Mouse (Mus musculus) hindbrain, embryonic 12.5 days (tissue): ENCODE measurements around the gene Megf11. TPM values are rescaled to one million over a fixed set of nuclear protein-coding genes. Genes with fewer than 3 reads are reported as not detected.
"Not testable (repeated sequence)": the region's sequence is repeated elsewhere in the genome, so short reads cannot be mapped to it uniquely, and the experiment has no call there.

Experiments used
- ATAC-seq: fragments of 200-750 bp; cut with Nextera tagmentation; 2 replicates; pipeline ENCODE4 v1.8.0; 2017; ENCODE audit warnings: moderate TSS enrichment; ENCODE audit not compliant: low FRiP score
- H3K27ac ChIP-seq: fragments of 300-500 bp; sonication (generic); 2 replicates; pipeline ENCODE4 v1.5.1; 2016; ENCODE audit warnings: mild to moderate bottlenecking
- H3K27me3 ChIP-seq: fragments of 300-500 bp; sonication (generic); 2 replicates; pipeline ENCODE4 v1.6.1; 2016; ENCODE audit warnings: mild to moderate bottlenecking
- H3K36me3 ChIP-seq: fragments of 300-500 bp; sonication (generic); 2 replicates; pipeline ENCODE4 v1.6.1; 2016; ENCODE audit warnings: mild to moderate bottlenecking
- H3K4me1 ChIP-seq: fragments of 300-500 bp; sonication (generic); 2 replicates; pipeline ENCODE4 v1.6.1; 2016
- H3K4me2 ChIP-seq: fragments of 300-500 bp; sonication (generic); replicated peaks from 2 replicates; pipeline ENCODE4 v1.6.1; 2016; ENCODE audit warnings: mild to moderate bottlenecking
- H3K4me3 ChIP-seq: fragments of 300-500 bp; sonication (generic); 2 replicates; pipeline ENCODE4 v1.5.1; 2016; ENCODE audit warnings: mild to moderate bottlenecking
- H3K9ac ChIP-seq: fragments of 300-500 bp; sonication (generic); 2 replicates; pipeline ENCODE4 v1.6.1; 2016; ENCODE audit warnings: mild to moderate bottlenecking, moderate library complexity
- H3K9me3 ChIP-seq: fragments of 300-500 bp; sonication (generic); replicated peaks from 2 replicates; pipeline ENCODE4 v1.6.1; 2016; ENCODE audit warnings: mild to moderate bottlenecking
- WGBS: fragments of 180-500 bp; shearing (Covaris S2); methylation state at CpG from one replicate; pipeline ENCODE4 v1.1.7; 2016; 5-methylcytosine and 5-hydroxymethylcytosine counted together
- polyA plus RNA-seq: library from polyadenylated mRNA; unstranded; fragments of >200 nt; fragmentation: Nextera tagmentation; extraction: Ambion mirVana; gene quantifications from 2 replicates; pipeline ENCODE4 v1.2.1, GENCODE M21; 2016

Gene Megf11
- polyA plus RNA-seq, 1 experiment from 2014 or later, result 8.0 TPM

DNA sequence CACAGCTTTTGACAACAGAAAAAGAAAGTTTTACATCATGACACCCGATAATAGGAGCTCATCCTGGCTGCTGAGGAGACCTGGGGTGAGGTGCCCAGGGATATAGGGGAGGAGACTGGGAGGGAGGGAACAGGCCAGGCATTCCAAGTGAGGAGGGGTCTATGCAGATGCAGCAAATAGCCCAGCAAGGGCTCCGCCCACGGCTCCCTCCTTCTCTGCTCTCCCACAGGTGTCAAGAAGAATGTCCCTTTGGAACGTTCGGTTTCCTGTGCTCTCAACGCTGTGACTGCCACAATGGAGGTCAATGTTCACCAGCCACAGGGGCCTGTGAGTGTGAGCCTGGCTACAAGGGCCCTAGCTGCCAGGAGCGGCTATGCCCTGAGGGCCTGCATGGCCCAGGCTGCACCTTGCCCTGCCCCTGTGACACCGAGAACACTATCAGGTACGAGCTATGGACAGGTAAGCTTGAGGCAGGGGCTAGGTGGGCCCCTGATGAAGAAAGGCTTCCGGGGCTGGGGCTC lies 267.5 kb downstream of the Megf11 start:
- Histone ChIP-seq H3K9me3 (no peaks in the 10 kb centered on the region), H3K4me2 (no peak overlapping the region), H3K27ac (no peak overlapping the region), H3K36me3 (no peaks in the 10 kb centered on the region), H3K4me3 (no peak overlapping the region), H3K27me3 (peaks cover 3% of the 10 kb centered on the region; the same call in 1 of the 2 replicates), H3K9ac (no peak overlapping the region), H3K4me1 (peaks cover 7% of the 10 kb centered on the region)
- WGBS, result 61% methylated on average over 10 of the region's 10 CpGs
- no peak for ATAC-seq

GRCm38 (mm10) chr9:64654723-64655122 lies 269.3 kb downstream of the Megf11 start:
- Histone ChIP-seq H3K27ac (no peak overlapping the region), H3K36me3 (no peaks in the 10 kb centered on the region), H3K4me2 (no peak overlapping the region), H3K9me3 (no peaks in the 10 kb centered on the region), H3K4me3 (no peak overlapping the region), H3K4me1 (peaks cover 14% of the 10 kb centered on the region), H3K9ac (no peak overlapping the region), H3K27me3 (peaks cover 3% of the 10 kb centered on the region; the same call in 1 of the 2 replicates)
- WGBS, result 60% methylated on average over 10 of the region's 10 CpGs
- ATAC-seq, result no peak

- Histone ChIP-seq H3K9ac (no peak overlapping the region), H3K9me3 (no peaks in the 10 kb centered on the region), H3K4me3 (no peak overlapping the region), H3K27me3 (peaks cover 3% of the 10 kb centered on the region; the same call in 1 of the 2 replicates), H3K4me1 (peaks cover 26% of the 10 kb centered on the region), H3K4me2 (no peak overlapping the region), H3K36me3 (no peaks in the 10 kb centered on the region), H3K27ac (no peak overlapping the region)
- WGBS, result 87% methylated on average over 5 of the region's 5 CpGs
- ATAC-seq, result no peak
Observed at GRCm38 (mm10) chr9:64656613-64657012, 271.2 kb downstream of the Megf11 start.

- Histone ChIP-seq H3K36me3 (no peaks in the 10 kb centered on the region), H3K4me3 (no peak overlapping the region), H3K9me3 (no peaks in the 10 kb centered on the region), H3K4me2 (no peak overlapping the region), H3K27ac (no peak overlapping the region), H3K27me3 (no peaks in the 10 kb centered on the region), H3K9ac (no peak overlapping the region), H3K4me1 (peaks cover 30% of the 10 kb centered on the region)
- no peak for ATAC-seq
- 70% methylated on average over 7 of the region's 7 CpGs for WGBS
Observed at GRCm38 (mm10) chr9:64660222-64660621, 274.8 kb downstream of the Megf11 start.

- H3K27ac ChIP-seq, result peak overlapping the region; percentile 57; the same call in 1 of the 2 replicates
Observed at GRCm38 (mm10) chr9:64664612-64665011, 279.2 kb downstream of the Megf11 start.

GRCm38 (mm10) chr9:64666549-64666948 lies 281.1 kb downstream of the Megf11 start:
- Histone ChIP-seq H3K4me1 (peaks cover 30% of the 10 kb centered on the region), H3K9ac (no peak overlapping the region), H3K4me3 (no peak overlapping the region), H3K9me3 (no peaks in the 10 kb centered on the region), H3K27me3 (0 out of 2 replicates have a peak, but pooled peaks cover 2% of the 10 kb centered on the region), H3K27ac (no peak overlapping the region), H3K36me3 (no peaks in the 10 kb centered on the region), H3K4me2 (no peak overlapping the region)
- no peak for ATAC-seq
- WGBS, result 33% methylated on average over 4 of the region's 4 CpGs

More at GRCm38 (mm10) chr9:64664612-64665011, 279.2 kb downstream of the Megf11 start:
- Histone ChIP-seq H3K36me3 (no peaks in the 10 kb centered on the region), H3K9me3 (no peaks in the 10 kb centered on the region), H3K4me2 (no peak overlapping the region), H3K27me3 (0 out of 2 replicates have a peak, but pooled peaks cover 2% of the 10 kb centered on the region), H3K4me1 (peaks cover 40% of the 10 kb centered on the region), H3K4me3 (no peak overlapping the region), H3K9ac (no peak overlapping the region)
- peak; percentile 26; the same call in 1 of the 2 replicates for ATAC-seq
- WGBS, result 6% methylated on average over 1 of the region's 1 CpGs

DNA sequence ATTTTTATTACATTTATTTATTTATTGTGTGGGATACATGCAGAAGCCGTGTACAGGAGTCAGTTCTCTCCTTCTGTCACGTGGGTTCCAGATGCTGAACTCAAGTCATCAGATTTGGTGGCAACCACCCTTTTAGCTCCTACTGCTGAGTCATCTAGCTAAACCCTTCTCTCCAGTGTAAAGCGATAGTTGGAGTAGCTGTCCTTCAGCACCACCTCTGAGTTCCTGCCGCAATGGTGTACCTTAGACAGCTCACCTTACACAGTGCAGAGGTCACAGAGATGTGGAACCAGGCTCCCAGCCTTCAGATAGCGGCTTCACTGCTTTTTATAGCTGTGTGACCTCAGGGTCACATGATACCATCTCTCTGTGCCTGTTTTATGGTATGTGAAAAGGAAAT lies 282.1 kb downstream of the Megf11 start:
- H3K9me3 ChIP-seq, result no peaks in the 10 kb centered on the region
- H3K4me2 ChIP-seq, result no peak overlapping the region
- no peak overlapping the region for H3K9ac ChIP-seq

DNA sequence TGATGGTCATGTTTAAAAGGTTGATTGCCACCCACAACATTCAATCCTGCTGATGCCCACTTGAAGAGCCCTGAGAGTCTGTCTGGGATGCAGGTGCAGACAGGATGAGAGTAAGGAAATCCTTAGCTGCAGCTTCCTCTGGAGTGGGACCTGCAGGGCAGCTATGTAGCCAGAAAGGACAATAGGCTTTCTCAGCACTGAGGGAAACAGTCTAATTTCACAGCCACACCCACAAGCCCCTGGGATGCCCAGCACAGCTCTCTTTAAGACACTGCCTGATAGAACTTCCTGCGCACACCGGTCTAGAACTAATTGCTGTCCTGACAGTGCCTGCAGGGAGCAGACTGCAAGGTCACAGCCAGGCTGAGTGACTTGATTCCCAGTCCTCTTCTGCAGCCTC lies 282.6 kb downstream of the Megf11 start:
- H3K4me2 ChIP-seq, result no peak overlapping the region
- no peaks in the 10 kb centered on the region for H3K36me3 ChIP-seq
- H3K27ac ChIP-seq, result no peak overlapping the region
- H3K4me3 ChIP-seq, result no peak overlapping the region
- no peak overlapping the region for H3K9ac ChIP-seq
- WGBS, result 57% methylated on average over 2 of the region's 2 CpGs
- H3K4me1 ChIP-seq, result peaks cover 30% of the 10 kb centered on the region
- ATAC-seq, result no peak
- 0 out of 2 replicates have a peak, but pooled peaks cover 2% of the 10 kb centered on the region for H3K27me3 ChIP-seq
- no peaks in the 10 kb centered on the region for H3K9me3 ChIP-seq

More for the DNA sequence above, 282.1 kb downstream of the Megf11 start:
- Histone ChIP-seq H3K27ac (no peak overlapping the region), H3K27me3 (0 out of 2 replicates have a peak, but pooled peaks cover 2% of the 10 kb centered on the region), H3K4me3 (no peak overlapping the region), H3K36me3 (no peaks in the 10 kb centered on the region), H3K4me1 (peaks cover 30% of the 10 kb centered on the region)
- no peak for ATAC-seq
- WGBS, result 24% methylated on average over 5 of the region's 5 CpGs

DNA sequence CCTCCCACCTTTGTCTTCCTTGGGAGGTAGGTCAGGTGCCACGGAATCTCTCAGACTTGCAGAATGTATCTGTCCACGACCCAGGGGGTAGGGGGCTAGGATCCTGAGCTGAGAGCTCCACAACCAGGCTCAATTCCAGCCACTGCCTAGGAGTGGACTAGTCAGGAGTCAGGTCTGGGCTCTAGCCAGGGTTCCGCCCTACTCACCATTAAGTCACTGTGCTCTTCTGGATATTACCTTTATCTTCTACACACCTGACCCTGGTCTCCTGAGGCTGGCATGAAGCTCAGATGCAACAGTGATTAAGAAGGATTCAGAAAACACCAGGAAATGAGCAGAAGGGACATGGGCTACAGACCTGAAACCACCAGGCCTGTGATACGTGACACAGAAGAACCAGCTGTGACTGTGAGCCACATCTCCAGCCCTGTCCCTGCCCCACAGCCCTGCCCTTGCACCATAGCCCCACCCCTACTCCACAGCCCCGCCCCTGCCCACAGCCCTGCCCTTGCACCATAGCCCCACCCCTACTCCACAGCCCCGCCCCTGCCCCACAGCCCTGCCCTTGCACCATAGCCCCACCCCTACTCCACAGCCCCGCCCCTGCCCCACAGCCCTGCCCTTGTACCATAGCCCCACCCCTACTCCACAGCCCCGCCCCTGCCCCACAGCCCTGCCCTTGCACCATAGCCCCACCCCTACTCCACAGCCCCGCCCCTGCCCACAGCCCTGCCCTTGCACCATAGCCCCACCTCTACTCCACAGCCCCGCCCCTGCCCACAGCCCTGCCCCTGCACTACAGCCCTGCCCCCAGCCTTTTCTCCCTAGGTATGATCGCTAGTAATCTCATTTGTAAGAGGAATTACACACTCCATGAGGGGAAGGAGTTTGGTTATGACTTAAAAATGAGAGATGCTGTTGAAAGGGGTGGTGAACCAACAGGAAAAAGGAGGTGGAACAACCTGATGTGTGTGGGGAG lies 286.2 kb downstream of the Megf11 start:
- ATAC-seq, result not testable (repeated sequence)

GRCm38 (mm10) chr9:64687122-64688014 lies 301.9 kb downstream of the Megf11 start:
- Histone ChIP-seq H3K4me3 (no peak overlapping the region), H3K36me3 (no peaks in the 10 kb centered on the region; the same call in 1 of the 2 replicates), H3K9me3 (no peaks in the 10 kb centered on the region), H3K4me1 (peaks cover 22% of the 10 kb centered on the region), H3K4me2 (no peak overlapping the region), H3K9ac (no peak overlapping the region), H3K27me3 (no peaks in the 10 kb centered on the region), H3K27ac (no peak overlapping the region; the same call in 1 of the 2 replicates)
- WGBS, result 53% methylated on average over 13 of the region's 13 CpGs
- no peak for ATAC-seq

More for the DNA sequence above, 286.2 kb downstream of the Megf11 start:
- H3K27me3 ChIP-seq, H3K36me3 ChIP-seq, H3K4me3 ChIP-seq, H3K9me3 ChIP-seq, H3K27ac ChIP-seq, H3K9ac ChIP-seq, H3K4me2 ChIP-seq: not testable (repeated sequence)
- peaks cover 19% of the 10 kb centered on the region for H3K4me1 ChIP-seq
- WGBS, result 31% methylated on average over 8 of the region's 11 CpGs

- Histone ChIP-seq H3K4me2 (no peak overlapping the region), H3K4me1 (peaks cover 22% of the 10 kb centered on the region), H3K4me3 (no peak overlapping the region), H3K9ac (no peak overlapping the region), H3K27me3 (no peaks in the 10 kb centered on the region), H3K36me3 (no peaks in the 10 kb centered on the region; the same call in 1 of the 2 replicates), H3K9me3 (no peaks in the 10 kb centered on the region), H3K27ac (no peak overlapping the region)
- 50% methylated on average over 1 of the region's 1 CpGs for WGBS
- ATAC-seq, result no peak
Observed at GRCm38 (mm10) chr9:64688015-64688394, 302.6 kb downstream of the Megf11 start.
